Mouse (Mus musculus) T-helper 1 cell (primary cell): Measurements from ENCODE around the gene Hacl1.

Experiments used
- in situ Hi-C: fragments of 300-600 bp; cut with MboI, MseI; formaldehyde crosslinking; loops from one replicate; pipeline ENCODE4 v1.15.1; 2025; ENCODE audit warnings: high pct_unique_total_duplicates

Hacl1 gene

GRCm38 (mm10) chr14:31662555-31663211 is 21.6 kb upstream of the Hacl1 start:
- in situ Hi-C loops: no loop called here

- in situ Hi-C loops: no loop called here
These were observed 20.8 kb upstream of the Hacl1 start for GRCm38 (mm10) chr14:31661671-31662554.

DNA sequence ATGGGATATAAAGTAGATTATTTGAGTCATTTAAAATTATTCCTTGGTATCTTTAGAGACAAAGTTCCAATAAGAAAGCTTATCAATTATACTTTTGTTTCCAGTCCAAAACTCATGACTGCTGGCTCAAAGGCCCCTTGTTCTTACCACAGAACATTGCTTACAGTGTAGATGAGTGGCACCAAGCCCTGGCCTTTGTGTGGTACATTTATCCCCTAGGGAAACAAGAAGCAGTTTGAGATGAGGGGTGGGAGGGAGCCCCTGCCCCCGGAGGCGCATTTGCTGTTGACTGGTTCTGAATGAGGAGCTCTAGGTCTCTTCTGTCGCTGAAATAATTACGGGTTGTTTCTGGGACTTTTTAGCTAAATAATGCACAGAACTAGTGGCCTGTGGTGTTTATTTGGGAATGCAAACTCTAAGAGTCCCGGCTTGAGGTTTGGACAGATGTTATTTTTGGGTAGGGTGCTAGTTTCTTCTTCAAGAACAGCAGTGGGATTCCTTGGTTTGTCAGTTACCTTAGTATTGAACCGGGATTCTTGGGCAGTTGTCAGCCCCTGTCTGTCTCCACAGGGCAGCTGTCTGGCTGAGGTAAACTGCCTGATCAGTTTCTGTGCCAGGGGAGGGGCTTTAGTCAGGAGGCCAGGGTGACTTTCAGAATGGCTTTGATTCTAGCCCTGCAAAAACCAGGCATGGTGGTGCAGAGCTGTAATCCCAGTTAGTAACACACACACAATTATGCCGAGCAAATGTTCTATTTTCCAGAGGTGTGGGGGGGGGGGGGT is 19.4 kb upstream of the Hacl1 start:
- in situ Hi-C loops: no loop called here

GRCm38 (mm10) chr14:31659501-31660181 is 18.6 kb upstream of the Hacl1 start:
- in situ Hi-C loops: no loop called here

GRCm38 (mm10) chr14:31658126-31658680 is 17.1 kb upstream of the Hacl1 start:
- in situ Hi-C loops: no loop called here

DNA sequence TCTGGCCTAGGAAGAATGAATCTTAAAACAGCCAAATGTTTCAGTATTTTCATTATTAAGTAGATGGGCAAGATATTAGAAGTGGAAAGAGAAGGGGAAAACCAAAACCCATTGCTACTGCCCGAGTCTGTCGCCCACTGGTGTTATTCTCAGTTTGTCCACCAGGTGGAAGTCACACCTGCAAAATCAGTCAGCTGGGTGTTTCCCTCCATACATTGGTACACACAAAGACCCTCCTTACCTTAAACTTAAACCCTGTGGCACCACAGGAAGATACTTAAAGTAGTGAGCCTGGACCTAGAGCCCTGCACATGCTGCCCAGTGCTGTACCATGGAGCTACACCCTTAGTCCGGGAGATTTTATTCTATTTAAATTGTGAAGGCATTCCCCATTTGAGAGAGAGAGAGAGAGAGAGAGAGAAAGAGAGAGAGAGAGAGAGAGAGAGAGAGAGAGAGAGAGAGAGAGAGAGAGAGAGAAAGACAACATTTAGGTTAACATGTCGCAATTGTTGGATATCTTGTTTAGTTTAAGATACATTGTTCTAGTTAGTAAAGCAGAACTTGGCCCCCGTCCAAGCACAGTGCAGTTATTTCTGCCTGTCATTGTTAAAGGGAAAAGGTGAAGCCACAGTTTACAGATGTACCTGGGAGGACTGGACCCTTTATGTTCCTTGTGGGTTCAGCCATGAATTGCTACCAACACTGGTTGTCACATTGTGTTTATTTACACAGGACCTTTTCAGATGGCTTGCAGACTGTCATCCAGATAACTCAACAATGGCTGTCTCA is 16.0 kb upstream of the Hacl1 start:
- in situ Hi-C loops: no loop called here

DNA sequence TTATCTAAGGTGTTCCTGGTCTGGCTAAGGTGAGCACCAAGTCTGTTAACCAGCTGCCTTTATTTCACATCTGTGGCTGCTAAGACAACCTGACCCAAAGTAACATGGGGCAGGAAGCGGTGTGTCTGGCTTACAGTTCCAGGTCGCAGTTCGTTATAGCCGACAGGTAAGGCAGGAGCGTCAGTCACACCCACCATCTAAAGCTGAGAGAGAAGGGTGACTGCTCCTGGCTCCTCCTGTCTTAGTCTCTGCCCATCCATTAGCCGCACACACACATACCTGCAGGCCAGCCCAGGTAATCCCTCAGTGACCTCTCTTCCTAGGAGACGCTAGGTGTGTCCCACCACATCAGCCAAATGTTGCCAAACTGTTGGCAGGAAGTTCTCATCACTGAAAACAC is 15.3 kb upstream of the Hacl1 start:
- in situ Hi-C loops: no loop called here

DNA sequence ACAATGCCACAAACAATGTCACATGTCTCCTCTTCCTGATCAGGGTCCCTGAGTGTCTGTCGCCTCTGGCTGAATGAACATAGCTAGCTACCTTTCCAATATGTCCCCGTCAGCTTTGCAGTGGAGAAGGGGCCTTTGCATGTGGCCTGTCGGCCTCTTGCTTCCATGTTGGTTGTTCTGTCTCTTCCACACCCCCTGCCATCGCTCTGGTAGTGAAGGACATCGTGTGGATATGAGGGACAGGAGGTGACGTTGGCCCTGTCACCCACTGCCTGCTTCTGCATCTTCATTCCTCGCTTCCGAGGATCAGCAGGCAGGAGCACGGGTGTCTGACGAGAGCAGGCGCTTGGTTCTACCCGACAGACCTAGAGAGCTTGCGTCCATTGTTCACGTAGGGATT is 14.3 kb upstream of the Hacl1 start:
- in situ Hi-C loops: no loop called here

DNA sequence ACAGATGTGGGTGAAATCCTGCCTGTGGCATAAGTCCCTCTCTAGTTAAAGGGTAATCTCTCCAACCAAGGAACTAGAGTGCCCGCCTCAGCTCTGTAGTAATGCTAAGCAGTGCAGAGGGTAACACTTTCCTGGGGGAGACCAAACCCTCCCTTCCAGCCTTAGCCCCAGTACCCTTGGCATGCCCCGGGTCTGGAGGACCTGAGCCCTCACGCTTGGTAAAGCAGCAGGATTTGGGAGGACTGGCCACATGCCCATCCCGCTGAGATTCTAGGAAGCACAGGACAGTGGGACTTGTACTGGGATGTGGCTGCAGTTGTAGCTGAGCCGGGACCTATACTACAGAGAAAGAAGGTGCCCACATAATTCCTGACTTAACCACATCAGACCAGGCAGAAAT is 13.7 kb upstream of the Hacl1 start:
- in situ Hi-C loops: no loop called here

GRCm38 (mm10) chr14:31653101-31653875 is 12.2 kb upstream of the Hacl1 start:
- in situ Hi-C loops: no loop called here

GRCm38 (mm10) chr14:31652624-31653023 is 11.5 kb upstream of the Hacl1 start:
- in situ Hi-C loops: no loop called here

- in situ Hi-C loops: no loop called here
These were observed 11.0 kb upstream of the Hacl1 start for GRCm38 (mm10) chr14:31652106-31652505.

- in situ Hi-C loops: no loop called here
These were observed 10.1 kb upstream of the Hacl1 start for GRCm38 (mm10) chr14:31651206-31651605.

- in situ Hi-C loops: no loop called here
These were observed 9.3 kb upstream of the Hacl1 start for GRCm38 (mm10) chr14:31650347-31650746.

DNA sequence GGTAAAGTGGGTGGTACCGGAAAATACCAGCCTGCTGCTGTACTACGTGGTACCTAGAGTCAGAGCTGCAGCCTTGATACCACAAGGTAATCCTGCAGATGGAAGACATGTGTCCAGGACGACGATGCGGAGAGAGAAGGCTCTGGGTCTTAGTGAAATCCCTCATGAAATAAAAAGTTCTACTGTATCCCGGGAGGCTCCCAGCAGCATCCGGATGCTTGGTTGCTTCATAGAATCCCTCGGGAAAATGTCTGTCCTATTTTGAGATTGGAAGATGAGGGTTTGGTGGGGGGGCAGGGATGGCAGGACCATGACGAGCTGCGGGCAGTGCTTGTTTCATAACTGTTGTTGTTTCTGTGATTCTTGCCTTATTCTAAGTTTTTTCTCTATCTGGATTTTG is 6.9 kb upstream of the Hacl1 start:
- in situ Hi-C loops: loop anchor here (5.0 kb wide), 1 partner anchor 289 kb away; no protein-coding TSS in a partner anchor

DNA sequence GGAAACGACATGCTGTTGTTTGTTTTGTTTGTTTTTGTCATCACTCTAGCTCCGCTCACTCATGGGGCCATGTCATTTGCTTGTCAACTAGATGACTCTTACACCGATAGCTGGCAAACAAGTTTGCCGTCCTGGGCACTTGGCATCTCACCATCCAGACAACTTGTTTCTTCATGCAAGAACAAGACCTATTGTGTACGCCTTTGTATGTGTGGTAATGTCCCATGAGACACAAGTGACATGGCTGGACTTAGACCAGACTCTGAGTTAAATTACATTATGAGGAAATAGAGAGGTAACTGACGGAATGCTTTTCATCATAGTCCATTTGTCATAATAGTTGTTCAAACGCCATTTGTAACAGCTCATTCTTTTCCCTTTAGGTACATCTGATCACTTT is 4.8 kb upstream of the Hacl1 start:
- in situ Hi-C loops: loop anchor here (5.0 kb wide), 1 partner anchor 291 kb away; no protein-coding TSS in a partner anchor

- in situ Hi-C loops: loop anchor here (5.0 kb wide), 1 partner anchor 292 kb away; no protein-coding TSS in a partner anchor
These were observed 4.0 kb upstream of the Hacl1 start for GRCm38 (mm10) chr14:31644931-31645547.

DNA sequence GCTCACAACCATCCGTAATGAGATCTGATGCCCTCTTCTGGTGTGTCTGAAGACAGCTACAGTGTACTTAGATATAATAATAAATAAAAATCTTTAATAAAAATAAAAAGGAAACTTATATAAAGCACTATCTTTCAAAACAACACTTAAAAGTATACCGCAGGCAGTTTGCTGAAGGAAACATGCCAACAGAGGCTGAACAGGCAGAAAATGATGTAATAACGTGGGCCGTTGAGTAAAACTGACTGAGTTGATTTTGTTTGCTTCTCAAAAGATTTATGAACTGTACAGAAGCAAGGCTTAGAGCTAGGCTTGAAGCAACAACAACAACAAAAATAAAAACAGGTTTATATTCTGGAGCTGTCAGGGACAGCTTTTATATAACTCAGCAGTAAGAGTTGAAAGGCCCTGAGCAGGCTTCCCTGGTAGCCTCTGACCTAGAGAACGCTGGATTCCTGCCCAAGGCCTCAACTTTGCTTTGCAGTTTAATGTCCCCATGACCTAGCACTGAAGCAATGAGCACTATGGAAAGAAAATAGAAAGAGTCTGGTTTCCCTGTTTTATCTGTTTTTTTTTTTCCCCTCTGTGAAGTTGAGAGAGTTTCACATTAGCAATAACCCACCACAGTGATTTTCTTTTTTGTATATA is 3.2 kb upstream of the Hacl1 start:
- in situ Hi-C loops: no loop called here
